Mouse (Mus musculus) frontal cortex, postnatal 14 days (tissue): ENCODE measurements around the gene Cnn3.
A peak's percentile ranks its signal among the peaks of the same experiment; 100 is the strongest.

ENCODE experiments used
- DNase-seq, 2 experiments: peaks; one replicate each; pipeline ENCODE4 v3.0.0; 2022; ENCODE audit warnings: low spot score in 2 of 2

The Cnn3 gene

GRCm38 (mm10) chr3:121425861-121426620 lies at the start of gene Cnn3:
TSS of gene Cnn3 (plus strand) at chr3:121426497.
- peak; percentile 61 to 66 for DNase-seq

- DNase-seq, result no peak
These were observed 47.3 kb upstream of the Cnn3 start for GRCm38 (mm10) chr3:121378708-121379612.

- no peak for DNase-seq
These were observed 46.6 kb upstream of the Cnn3 start for GRCm38 (mm10) chr3:121379699-121380098.

GRCm38 (mm10) chr3:121387471-121388009 lies 38.8 kb upstream of the Cnn3 start:
- no peak for DNase-seq

GRCm38 (mm10) chr3:121389366-121389765 lies 36.9 kb upstream of the Cnn3 start:
- no peak for DNase-seq

- peak in 1 of 2 experiments; percentile 8 for DNase-seq
These were observed 36.3 kb upstream of the Cnn3 start for GRCm38 (mm10) chr3:121389860-121390530.

- DNase-seq, result no peak
These were observed 35.6 kb upstream of the Cnn3 start for GRCm38 (mm10) chr3:121390724-121391123.

- no peak for DNase-seq
These were observed 30.6 kb upstream of the Cnn3 start for GRCm38 (mm10) chr3:121395588-121396295.

GRCm38 (mm10) chr3:121396561-121396960 lies 29.7 kb upstream of the Cnn3 start:
- DNase-seq, result no peak

- DNase-seq, result no peak
These were observed 29.3 kb upstream of the Cnn3 start for GRCm38 (mm10) chr3:121397007-121397406.

GRCm38 (mm10) chr3:121401384-121401783 lies 24.9 kb upstream of the Cnn3 start:
- DNase-seq, result no peak

GRCm38 (mm10) chr3:121402096-121402495 lies 24.2 kb upstream of the Cnn3 start:
- DNase-seq, result no peak

GRCm38 (mm10) chr3:121403449-121403848 lies 22.8 kb upstream of the Cnn3 start:
- DNase-seq, result no peak

- no peak for DNase-seq
These were observed 21.2 kb upstream of the Cnn3 start for GRCm38 (mm10) chr3:121405101-121405500.

GRCm38 (mm10) chr3:121407417-121407816 lies 18.9 kb upstream of the Cnn3 start:
- no peak for DNase-seq

GRCm38 (mm10) chr3:121408386-121408785 lies 17.9 kb upstream of the Cnn3 start:
- no peak for DNase-seq

GRCm38 (mm10) chr3:121411450-121411849 lies 14.8 kb upstream of the Cnn3 start:
- no peak for DNase-seq

GRCm38 (mm10) chr3:121416171-121417154 lies 9.8 kb upstream of the Cnn3 start:
- no peak for DNase-seq

GRCm38 (mm10) chr3:121417379-121418250 lies 8.7 kb upstream of the Cnn3 start:
- no peak for DNase-seq
